Mouse (Mus musculus): ENCODE data around the gene Rin3. TPM values are rescaled to one million over a fixed set of nuclear protein-coding genes. Genes with fewer than 3 reads are reported as not detected.

Rin3 gene
- total and polyA plus RNA-seq, 3 experiments: 17.5 to 38.9 TPM; not detected in 1

DNA sequence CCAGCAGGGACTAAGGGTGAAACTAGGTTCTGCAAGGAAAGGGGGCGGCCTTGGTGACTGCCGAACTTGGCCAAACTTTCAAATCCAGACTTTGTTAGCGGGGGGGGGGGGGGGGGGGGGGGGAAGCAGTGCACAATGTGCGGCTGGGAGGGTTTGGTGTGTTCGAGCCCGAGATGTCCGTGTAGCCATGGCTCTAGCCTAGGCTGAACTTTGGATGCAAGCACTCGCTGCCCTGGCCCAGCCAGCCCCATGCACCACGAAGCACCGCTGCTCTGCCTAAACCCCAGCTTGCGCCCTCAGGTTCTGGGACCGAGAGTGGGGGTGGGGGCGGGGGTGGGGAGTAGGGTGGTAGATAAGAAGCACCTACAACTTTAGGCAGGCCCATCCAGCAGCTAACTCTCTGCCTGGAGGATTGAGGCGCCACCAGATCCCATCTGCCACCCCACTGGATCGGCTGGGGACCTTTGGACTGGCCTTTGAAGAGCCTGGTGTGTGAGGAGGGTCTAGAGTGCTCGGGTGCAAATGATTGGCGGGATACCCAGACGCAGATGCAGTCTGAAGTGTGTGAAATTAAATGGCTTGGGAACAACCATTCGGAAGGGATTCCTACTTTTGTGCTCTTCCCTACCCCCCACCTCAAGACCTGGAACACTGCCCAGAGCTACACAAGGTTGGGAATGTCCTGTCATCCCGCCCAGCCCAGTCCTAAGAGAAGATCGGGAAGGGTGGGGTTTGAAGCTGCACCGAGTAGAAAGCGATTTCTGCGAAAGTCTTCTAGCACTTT is 827 bp downstream of the Rin3 start:
- no peak overlapping the region; a peak in 1 of 4 replicates for H3K4me3 ChIP-seq (ENCODE audit: control insufficient read depth in 1 of 2, insufficient read depth in 1 of 2, low read depth in 2 of 2, low read length in 2 of 2)
- no peak overlapping the region for H3K9ac ChIP-seq (ENCODE audit: control insufficient read depth, low read depth, low read length, poor library complexity, severe bottlenecking)
- H3K36me3 ChIP-seq (ENCODE audit: control insufficient read depth in 1 of 2, insufficient read depth in 2 of 2, low read length in 2 of 2): no peaks in the 10 kb centered on the region
- no peak for TF ChIP-seq ZMIZ1 (IDR thresholded peaks at IDR 0.05; ENCODE audit: low read depth, low read length)
- TF ChIP-seq UBTF (IDR thresholded peaks at IDR 0.05; ENCODE audit: borderline replicate concordance, insufficient read depth, low read depth, low read length): no peak
- TF ChIP-seq CHD2 (IDR thresholded peaks at IDR 0.05; ENCODE audit: low read length): no peak
- TF ChIP-seq RCOR1 (IDR thresholded peaks at IDR 0.05; ENCODE audit: low read depth, low read length): no peak
- no peak for TF ChIP-seq ETS1 (IDR thresholded peaks at IDR 0.05; ENCODE audit: low read depth, low read length)
- no peak for TF ChIP-seq MAZ (IDR thresholded peaks at IDR 0.05; ENCODE audit: low read depth, low read length)
- no peak overlapping the region for H3K27ac ChIP-seq (ENCODE audit: control insufficient read depth, low read depth, low read length)
- H3K4me1 ChIP-seq (ENCODE audit: control insufficient read depth in 1 of 2, insufficient read depth in 2 of 2, low read length in 2 of 2): no peaks in the 10 kb centered on the region
- DNase-seq (ENCODE audit: low read depth, low spot score): no peak
- no peaks in the 10 kb centered on the region for H3K9me3 ChIP-seq (replicated peaks; ENCODE audit: insufficient read depth, low read length)
- peaks cover 0 to 10% of the 10 kb centered on the region in 2 experiments; a peak in 2 of 4 replicates for H3K27me3 ChIP-seq (ENCODE audit: control insufficient read depth in 1 of 2, insufficient read depth in 2 of 2, low read length in 2 of 2)
- H3K79me2 ChIP-seq (ENCODE audit: control insufficient read depth, insufficient read depth, low read length, poor library complexity): no peaks in the 10 kb centered on the region

GRCm38 (mm10) chr12:102284267-102284610 is 1.4 kb downstream of the Rin3 start:
- Histone ChIP-seq H3K79me2 (ENCODE audit: control insufficient read depth, insufficient read depth, low read length, poor library complexity) (no peaks in the 10 kb centered on the region), H3K9ac (ENCODE audit: control insufficient read depth, low read depth, low read length, poor library complexity, severe bottlenecking) (no peak overlapping the region), H3K27me3 (ENCODE audit: control insufficient read depth in 1 of 2, insufficient read depth in 2 of 2, low read length in 2 of 2) (peaks cover 0 to 10% of the 10 kb centered on the region in 2 experiments; a peak in 2 of 4 replicates), H3K9me3 (replicated peaks; ENCODE audit: insufficient read depth, low read length) (no peaks in the 10 kb centered on the region), H3K27ac (ENCODE audit: control insufficient read depth, low read depth, low read length) (no peak overlapping the region), H3K4me1 (ENCODE audit: control insufficient read depth in 1 of 2, insufficient read depth in 2 of 2, low read length in 2 of 2) (no peaks in the 10 kb centered on the region), H3K36me3 (ENCODE audit: control insufficient read depth in 1 of 2, insufficient read depth in 2 of 2, low read length in 2 of 2) (no peaks in the 10 kb centered on the region), H3K4me3 (ENCODE audit: control insufficient read depth in 1 of 2, insufficient read depth in 1 of 2, low read depth in 2 of 2, low read length in 2 of 2) (no peak overlapping the region)
- TF ChIP-seq ETS1 (IDR thresholded peaks at IDR 0.05; ENCODE audit: low read depth, low read length): no peak
- no peak for TF ChIP-seq KAT2A (conservative IDR thresholded peaks at IDR 0.05; ENCODE audit: low read depth, low read length)
- no peak for TF ChIP-seq POLR2AphosphoS5 (IDR thresholded peaks at IDR 0.05; ENCODE audit: borderline replicate concordance, low read depth, low read length)
- DNase-seq (ENCODE audit: low read depth, low spot score): no peak

GRCm38 (mm10) chr12:102284618-102285159 is 1.8 kb downstream of the Rin3 start:
- H3K36me3 ChIP-seq (ENCODE audit: control insufficient read depth in 1 of 2, insufficient read depth in 2 of 2, low read length in 2 of 2): no peaks in the 10 kb centered on the region
- no peak overlapping the region for H3K4me3 ChIP-seq (ENCODE audit: control insufficient read depth in 1 of 2, insufficient read depth in 1 of 2, low read depth in 2 of 2, low read length in 2 of 2)
- DNase-seq (ENCODE audit: low read depth, low spot score): no peak
- no peak overlapping the region for H3K9ac ChIP-seq (ENCODE audit: control insufficient read depth, low read depth, low read length, poor library complexity, severe bottlenecking)
- H3K27ac ChIP-seq (ENCODE audit: control insufficient read depth, low read depth, low read length): no peak overlapping the region
- no peaks in the 10 kb centered on the region for H3K79me2 ChIP-seq (ENCODE audit: control insufficient read depth, insufficient read depth, low read length, poor library complexity)
- H3K9me3 ChIP-seq (replicated peaks; ENCODE audit: insufficient read depth, low read length): no peaks in the 10 kb centered on the region
- no peak for TF ChIP-seq BHLHE40 (IDR thresholded peaks at IDR 0.05; ENCODE audit: borderline replicate concordance, low read depth, low read length)
- no peak for TF ChIP-seq MAZ (IDR thresholded peaks at IDR 0.05; ENCODE audit: low read depth, low read length)
- TF ChIP-seq MYC (IDR thresholded peaks at IDR 0.05; ENCODE audit: low read depth, low read length): no peak
- no peak for TF ChIP-seq E2F4 (IDR thresholded peaks at IDR 0.05; ENCODE audit: borderline replicate concordance, low read depth, low read length)
- no peak for TF ChIP-seq NELFE (IDR thresholded peaks at IDR 0.05; ENCODE audit: low read depth, low read length)
- no peak for TF ChIP-seq EP300 (IDR thresholded peaks at IDR 0.05; ENCODE audit: low read depth in 1 of 2, low read length in 2 of 2)
- TF ChIP-seq ELF1 (IDR thresholded peaks at IDR 0.05; ENCODE audit: low read depth, low read length): no peak
- TF ChIP-seq MXI1 (IDR thresholded peaks at IDR 0.05; ENCODE audit: low read depth, low read length): no peak
- no peak for TF ChIP-seq RCOR1 (IDR thresholded peaks at IDR 0.05; ENCODE audit: low read depth, low read length)
- no peak for TF ChIP-seq ZKSCAN1 (IDR thresholded peaks at IDR 0.05; ENCODE audit: low read depth, low read length)
- no peak for TF ChIP-seq USF1 (IDR thresholded peaks at IDR 0.05; ENCODE audit: low read depth, low read length)
- no peak for TF ChIP-seq KAT2A (conservative IDR thresholded peaks at IDR 0.05; ENCODE audit: low read depth, low read length)
- no peak for TF ChIP-seq SIN3A (IDR thresholded peaks at IDR 0.05; ENCODE audit: low read length)
- TF ChIP-seq RAD21 (IDR thresholded peaks at IDR 0.05; ENCODE audit: low read depth, low read length): no peak
- no peaks in the 10 kb centered on the region for H3K4me1 ChIP-seq (ENCODE audit: control insufficient read depth in 1 of 2, insufficient read depth in 2 of 2, low read length in 2 of 2)
- peaks cover 0 to 10% of the 10 kb centered on the region in 2 experiments; a peak in 2 of 4 replicates for H3K27me3 ChIP-seq (ENCODE audit: control insufficient read depth in 1 of 2, insufficient read depth in 2 of 2, low read length in 2 of 2)

Measured in MEL (cell line).